12 mouse cellular contexts compared by ENCODE assay signal in genomic region chr7:119250381-119250780, GRCm38 (mm10).
"Had no signal": no experiment of that assay in that cellular context is flagged by ENCODE, and none has a peak within 500 bp of the region (broad histone marks: within the 10 kb centered on the region; RNA-seq: fewer than 3 reads in every experiment).

No protein-coding gene starts in this region.

- DNase-seq: kidney, adult 11 months; kidney, adult 8-10 months; kidney, postnatal 10 days; kidney, postnatal 4 days; left cerebral cortex, postnatal 4 days; liver, postnatal 0 days; lung, embryonic 14.5 days; lung, postnatal 36 days; midbrain, embryonic 14.5 days; thymus, adult 2 months; thymus, postnatal 14 days; thymus, postnatal 4 days had no signal
